Mouse (Mus musculus): ENCODE measurements around the gene Zranb2. TPM values are rescaled to one million over a fixed set of nuclear protein-coding genes. Genes with fewer than 3 reads are reported as not detected.

Gene Zranb2
- polyA plus RNA-seq (2014; fragmentation: Illumina TruSeq; extraction: RNeasy Lipid Tissue Mini Kit (QIAGEN cat#74804)): 363 TPM

GRCm38 (mm10) chr3:157533964-157534785 lies at the start of gene Zranb2:
Zranb2 (plus strand) TSS chr3:157534160.

GRCm38 (mm10) chr3:157566725-157567565 lies 33.0 kb downstream of the Zranb2 start, which contains the start of gene Ptger3:
Ptger3 (plus strand) TSS chr3:157566892.

Other genes starting within 250 kb of the Zranb2 start
- 16.0 TPM for gene Ptger3, start 32.7 kb downstream of the Zranb2 start, polyA plus RNA-seq (2014; fragmentation: Illumina TruSeq; extraction: RNeasy Lipid Tissue Mini Kit (QIAGEN cat#74804))

Data from ovary, adult 10 weeks (tissue).